Mouse (Mus musculus) 3134 (cell line): ENCODE results near the gene Efcab6.

Experiments used
- DNase-seq: peaks from one replicate; pipeline ENCODE4 v3.0.0-alpha.2; 2011; ENCODE audit warnings: low spot score; ENCODE audit not compliant: insufficient read length; ENCODE audit errors: extremely low read depth

The Efcab6 gene

DNA sequence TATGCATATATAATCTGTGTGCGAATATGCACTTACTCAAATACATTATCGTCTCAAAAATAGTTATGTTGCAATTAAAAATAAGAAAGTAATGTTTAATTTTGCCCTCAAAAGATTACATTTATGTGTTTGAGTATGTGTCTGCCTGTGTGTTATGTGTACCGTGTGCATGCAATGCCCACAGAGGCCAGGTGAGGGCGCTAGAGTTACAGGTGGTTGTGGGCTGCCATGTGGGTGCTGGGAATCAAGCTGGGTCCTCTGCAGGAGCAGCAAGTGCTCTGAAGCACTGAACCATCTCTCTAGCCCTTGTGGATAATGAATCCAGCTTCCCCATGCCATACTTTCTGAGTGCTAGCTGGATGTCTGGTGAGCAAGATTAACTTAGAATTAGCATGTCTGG is 522 bp upstream of the Efcab6 start:
- DNase-seq = no peak

DNA sequence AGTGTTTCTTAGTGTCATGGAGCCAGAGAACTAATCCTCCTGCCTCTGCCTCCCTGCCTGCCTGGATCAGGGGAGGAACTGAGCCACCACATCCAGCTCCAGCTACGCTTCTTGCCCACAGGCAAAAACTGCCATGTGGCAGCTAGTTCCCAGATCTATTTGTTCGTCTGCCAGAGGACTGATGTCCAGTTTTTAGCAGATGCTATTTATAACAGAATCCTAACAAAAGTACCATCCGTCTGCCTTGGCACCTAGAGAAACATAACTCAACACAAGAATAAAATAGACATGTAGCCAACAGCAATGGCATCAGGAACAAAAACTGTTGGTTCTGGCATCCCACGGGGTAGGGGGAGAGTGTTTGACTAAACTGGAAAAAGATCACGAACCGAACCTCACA is 6.3 kb downstream of the Efcab6 start:
- DNase-seq = no peak

DNA sequence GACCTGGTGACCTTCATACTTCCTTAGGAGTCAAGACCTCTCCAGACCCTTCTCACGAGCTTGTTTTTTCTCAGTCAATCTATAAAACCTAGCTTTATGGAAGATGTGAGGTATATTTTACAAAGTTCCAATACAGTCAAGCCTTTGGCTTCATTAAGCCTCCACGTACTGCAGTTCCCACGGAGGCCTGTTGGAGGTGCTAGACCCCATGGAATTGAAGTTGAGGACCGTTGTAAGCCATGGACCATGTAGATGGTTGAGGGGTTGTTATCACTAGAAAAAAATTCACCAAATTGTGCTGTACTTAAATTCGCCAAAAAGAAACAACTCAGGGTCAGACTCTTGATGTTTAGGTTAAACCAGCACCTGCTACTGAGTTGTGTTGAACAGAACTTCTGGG is 9.1 kb downstream of the Efcab6 start:
- DNase-seq = no peak

- DNase-seq = no peak
These were observed 11.3 kb downstream of the Efcab6 start for GRCm38 (mm10) chr15:84053859-84054258.

GRCm38 (mm10) chr15:84053240-84053639 is 11.9 kb downstream of the Efcab6 start:
- DNase-seq = no peak

GRCm38 (mm10) chr15:84052390-84052789 is 12.8 kb downstream of the Efcab6 start:
- no peak for DNase-seq

- DNase-seq = no peak
These were observed 15.6 kb downstream of the Efcab6 start for GRCm38 (mm10) chr15:84049570-84049969.

DNA sequence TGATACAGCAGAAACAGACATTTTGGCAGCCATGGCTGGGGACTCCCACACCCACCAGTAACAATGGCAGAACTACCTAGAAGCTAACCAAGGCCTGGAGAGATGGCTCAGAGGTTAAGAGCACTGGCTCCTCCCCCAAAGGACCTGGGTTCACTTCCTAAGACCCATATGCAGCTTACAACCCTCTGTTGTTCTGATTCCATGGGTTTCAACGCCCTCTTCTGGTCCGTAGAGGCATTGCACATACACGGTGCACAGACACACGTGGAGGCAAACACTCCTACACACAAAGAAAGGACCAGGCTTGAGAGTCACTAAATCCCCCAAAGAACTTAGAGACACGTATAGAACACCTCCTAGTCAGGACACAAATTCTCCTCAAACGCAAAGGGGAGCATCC is 19.6 kb downstream of the Efcab6 start:
- DNase-seq = no peak

DNA sequence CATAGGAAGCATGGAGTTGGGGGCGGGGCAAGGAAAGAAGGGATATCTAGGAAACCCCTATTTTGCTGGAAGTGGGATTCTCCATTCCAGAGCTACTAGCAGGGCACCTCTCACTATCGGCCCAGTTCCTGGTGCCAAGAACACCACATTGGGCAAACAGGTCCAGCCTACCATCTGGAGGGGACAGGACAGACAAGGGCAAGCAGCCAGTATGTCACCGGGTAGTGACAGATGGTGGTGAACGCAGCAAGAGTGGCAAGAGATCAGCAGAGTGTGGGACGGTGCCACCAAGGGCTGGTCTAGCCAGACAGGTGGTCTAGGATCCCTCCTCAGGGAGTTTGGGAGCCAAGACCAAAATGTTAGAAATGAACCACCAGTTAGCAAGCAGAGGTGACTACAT is 28.1 kb downstream of the Efcab6 start:
- DNase-seq = no peak

DNA sequence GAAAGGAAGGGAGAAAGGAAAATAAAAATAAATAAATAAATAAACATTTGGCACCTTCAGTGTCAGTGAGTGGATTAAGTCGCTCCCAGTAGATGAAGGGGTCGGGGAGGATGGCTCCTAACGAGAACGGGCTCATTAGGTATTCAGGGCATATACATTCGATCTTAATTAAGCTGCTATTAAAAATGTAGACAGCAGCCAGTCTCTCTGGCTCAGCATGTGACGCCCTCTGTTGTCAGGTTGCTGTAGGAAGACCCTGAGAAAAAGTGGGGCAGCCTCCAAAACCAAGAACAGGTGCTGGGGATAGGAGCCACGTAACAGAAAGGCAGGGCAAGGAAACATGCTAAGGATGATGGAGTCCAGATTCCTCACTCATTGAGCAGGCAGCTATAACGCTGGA is 39.5 kb downstream of the Efcab6 start:
- DNase-seq = no peak

DNA sequence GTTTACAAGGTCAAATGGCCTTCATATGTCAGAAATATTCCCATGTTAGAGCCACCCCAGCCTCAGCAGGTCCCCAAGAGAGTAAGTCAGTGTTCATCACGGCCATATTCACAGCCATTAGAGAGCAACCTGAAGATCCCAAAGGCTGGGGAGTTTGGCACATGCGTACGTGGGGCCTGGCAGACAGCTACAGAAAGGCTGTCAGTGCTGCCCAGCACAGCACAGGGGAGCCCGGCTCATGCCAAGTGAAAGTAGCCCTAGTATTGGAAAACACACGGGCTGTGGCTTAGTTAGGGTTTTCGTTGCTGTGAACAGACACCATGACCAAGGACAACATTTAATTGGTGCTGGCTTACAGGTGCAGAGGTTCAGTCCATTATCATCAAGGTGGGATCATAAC is 40.3 kb downstream of the Efcab6 start:
- DNase-seq = no peak

DNA sequence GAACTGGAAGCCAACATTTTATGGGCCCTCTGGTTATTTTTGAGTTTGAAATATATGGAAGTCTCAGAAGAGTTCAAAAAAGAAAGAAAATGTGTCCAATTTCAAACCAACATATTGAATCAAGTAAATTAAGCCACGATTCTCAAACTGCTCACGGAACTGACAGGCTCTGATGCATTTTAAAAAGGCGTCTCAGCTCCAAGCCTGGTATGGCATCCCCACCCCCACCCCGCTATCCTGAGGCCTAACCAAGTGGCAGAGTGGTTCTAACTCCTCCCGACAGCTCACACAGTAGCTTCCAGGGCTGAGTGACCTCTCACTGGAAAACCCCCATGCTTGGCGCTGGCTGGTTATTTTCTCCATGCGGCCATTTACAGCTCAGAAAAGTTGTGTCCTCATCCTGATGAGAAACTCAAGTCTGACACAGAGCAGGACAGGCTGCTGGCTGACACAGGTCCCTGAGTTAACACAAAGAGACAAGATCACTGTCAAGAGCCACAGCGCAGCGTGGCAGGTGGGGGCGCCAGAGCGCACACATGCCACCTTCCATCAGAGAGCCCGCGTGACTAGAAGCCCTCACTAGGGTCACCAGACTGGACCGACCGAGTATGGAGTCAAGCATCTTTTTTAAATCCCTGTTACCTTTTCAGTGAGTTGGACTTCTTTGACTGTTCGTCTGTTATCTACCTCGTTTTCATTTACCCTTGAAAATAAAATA is 55.7 kb downstream of the Efcab6 start:
- no peak for DNase-seq

DNA sequence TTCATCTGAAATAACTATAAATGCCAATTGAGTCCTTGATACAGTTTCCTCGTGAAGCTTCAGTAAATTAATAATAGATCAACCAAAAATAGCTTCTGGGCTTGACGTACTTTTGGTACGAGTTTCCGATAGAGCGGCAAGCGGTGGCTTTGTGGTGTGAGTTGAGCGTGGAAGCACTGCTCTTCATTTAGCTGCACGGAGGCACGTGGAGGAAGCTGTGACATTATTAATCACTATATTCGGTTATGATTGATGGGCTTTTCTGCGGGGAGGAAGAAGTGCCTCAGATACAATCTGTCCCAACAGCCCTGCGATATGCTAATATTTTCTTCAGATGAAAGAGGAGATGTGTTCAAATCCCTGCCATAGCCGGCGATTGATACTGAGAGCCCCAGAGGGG is 60.9 kb downstream of the Efcab6 start:
- DNase-seq = no peak

DNA sequence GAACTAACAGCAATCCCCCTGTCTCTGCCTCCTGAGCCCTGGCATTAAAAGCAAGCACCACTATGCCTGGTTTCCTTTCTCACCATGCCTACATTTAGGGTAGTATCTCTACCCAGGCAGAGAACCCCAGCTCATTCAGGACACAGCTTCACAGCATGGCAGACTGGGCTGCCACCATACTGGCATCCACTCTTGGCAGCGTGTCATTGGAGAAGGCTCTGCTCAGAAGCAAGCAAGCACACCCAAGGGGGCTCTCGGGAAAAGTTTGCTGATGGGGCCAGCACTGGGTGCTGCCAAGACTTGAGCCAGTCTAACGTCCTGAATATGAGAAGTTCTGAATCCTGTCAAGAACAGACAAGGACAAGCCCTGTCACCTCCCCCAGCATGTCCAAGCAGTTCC is 66.1 kb downstream of the Efcab6 start:
- no peak for DNase-seq

- DNase-seq = no peak
These were observed 66.6 kb downstream of the Efcab6 start for GRCm38 (mm10) chr15:83998586-83998985.

- DNase-seq = no peak
These were observed 67.1 kb downstream of the Efcab6 start for GRCm38 (mm10) chr15:83998115-83998514.

GRCm38 (mm10) chr15:83997550-83997949 is 67.6 kb downstream of the Efcab6 start:
- no peak for DNase-seq

DNA sequence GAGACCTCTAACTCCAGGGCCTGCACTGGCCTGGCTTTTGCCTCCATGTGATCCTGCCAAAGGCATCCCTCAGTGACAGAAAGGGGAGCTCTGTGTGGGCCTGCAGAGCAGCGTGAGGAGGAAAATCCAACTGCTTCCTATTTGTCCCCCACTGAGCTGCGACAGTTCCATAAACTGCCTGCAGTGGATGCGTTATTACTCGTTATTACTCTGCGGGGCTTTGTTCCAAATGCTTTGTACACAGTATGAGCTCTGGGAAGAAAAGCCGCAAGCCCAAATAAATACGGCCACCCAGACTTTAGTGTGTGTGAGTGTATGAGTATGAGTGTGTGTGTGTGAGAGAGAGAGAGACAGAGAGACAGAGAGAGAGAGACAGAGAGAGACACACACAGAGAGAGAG is 68.3 kb downstream of the Efcab6 start:
- DNase-seq = no peak

DNA sequence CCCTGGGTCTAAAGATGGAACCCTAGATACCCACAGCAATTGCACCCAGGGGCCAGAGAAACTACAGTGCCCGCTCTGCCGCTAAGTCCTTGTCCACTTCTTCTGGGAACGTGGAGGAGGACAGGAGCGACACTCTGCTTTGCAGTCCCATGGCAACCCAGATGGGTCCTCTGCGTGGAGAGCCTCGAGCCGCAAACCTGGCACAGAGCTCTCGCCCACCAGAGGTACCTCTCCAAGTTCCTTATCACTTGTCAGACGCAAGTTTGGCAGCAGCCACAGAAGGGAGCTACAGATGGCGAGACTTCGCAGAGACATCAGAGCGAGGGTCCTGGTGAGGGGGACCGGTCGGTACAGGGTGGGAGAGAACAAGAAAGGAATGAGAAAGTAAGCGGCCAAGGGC is 73.0 kb downstream of the Efcab6 start:
- no peak for DNase-seq

GRCm38 (mm10) chr15:83991461-83991860 is 73.7 kb downstream of the Efcab6 start:
- DNase-seq = no peak

- no peak for DNase-seq
These were observed 75.9 kb downstream of the Efcab6 start for GRCm38 (mm10) chr15:83989241-83989640.

- no peak for DNase-seq
These were observed 77.1 kb downstream of the Efcab6 start for GRCm38 (mm10) chr15:83988087-83988486.
